Mouse (Mus musculus) neural tube, embryonic 10.5 days (tissue): ENCODE measurements around the gene Gnpat.
A peak's percentile ranks its signal among the peaks of the same experiment; 100 is the strongest.

Experiments used
- DNase-seq: peaks from one replicate; pipeline ENCODE4 v3.0.0-alpha.2; 2017; ENCODE audit warnings: low spot score; ENCODE audit errors: extremely low spot score

The Gnpat gene

GRCm38 (mm10) chr8:124862321-124863162 lies at the start of gene Gnpat, which contains the start of gene 2810004N23Rik:
TSS of gene Gnpat (plus strand) at chr8:124863033.
TSS of gene 2810004N23Rik (minus strand) at chr8:124863120.
- peak; percentile 98 for DNase-seq

DNA sequence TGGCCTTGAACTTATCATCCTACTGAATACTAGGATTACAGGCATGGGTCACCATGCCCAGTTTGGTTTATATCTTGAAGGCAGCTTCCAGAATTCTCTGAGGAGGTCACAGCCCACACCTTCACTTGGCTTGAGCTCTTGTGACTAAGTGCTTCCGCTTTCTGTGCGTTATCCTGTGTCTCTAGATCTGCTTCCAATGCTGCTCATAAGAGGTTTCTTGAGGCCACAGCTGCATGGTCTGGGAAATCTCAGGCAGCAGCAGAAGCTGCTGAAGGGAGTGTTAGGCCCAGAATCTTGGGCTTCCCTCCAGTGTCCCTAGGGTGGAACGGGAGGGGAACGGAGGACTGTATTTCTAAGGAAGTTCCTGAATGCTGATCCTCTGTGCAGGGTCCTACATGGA lies 49.5 kb upstream of the Gnpat start:
- no peak for DNase-seq

- DNase-seq, result no peak
Measured at GRCm38 (mm10) chr8:124815870-124816269, 47.0 kb upstream of the Gnpat start.

GRCm38 (mm10) chr8:124816866-124817265 lies 46.0 kb upstream of the Gnpat start:
- no peak for DNase-seq

DNA sequence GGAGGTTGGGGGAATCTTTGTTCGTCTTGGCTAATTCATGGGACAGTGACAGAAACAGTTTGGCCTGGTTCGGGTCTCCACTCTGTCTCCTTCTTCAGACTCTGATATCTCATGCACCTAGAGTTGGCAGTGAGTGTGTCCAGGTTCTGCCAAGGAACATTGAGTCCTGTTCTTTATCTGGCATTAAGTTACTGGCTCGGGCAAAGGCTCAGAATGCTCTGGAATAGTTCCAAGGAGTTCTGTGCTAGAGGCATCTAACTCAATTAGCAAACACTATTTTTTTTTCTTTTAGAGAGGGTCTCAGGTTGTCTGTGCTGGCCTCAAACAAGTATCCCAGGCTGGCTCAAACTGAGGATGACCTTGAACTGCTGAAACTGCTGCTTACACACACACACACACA lies 45.5 kb upstream of the Gnpat start:
- no peak for DNase-seq

DNA sequence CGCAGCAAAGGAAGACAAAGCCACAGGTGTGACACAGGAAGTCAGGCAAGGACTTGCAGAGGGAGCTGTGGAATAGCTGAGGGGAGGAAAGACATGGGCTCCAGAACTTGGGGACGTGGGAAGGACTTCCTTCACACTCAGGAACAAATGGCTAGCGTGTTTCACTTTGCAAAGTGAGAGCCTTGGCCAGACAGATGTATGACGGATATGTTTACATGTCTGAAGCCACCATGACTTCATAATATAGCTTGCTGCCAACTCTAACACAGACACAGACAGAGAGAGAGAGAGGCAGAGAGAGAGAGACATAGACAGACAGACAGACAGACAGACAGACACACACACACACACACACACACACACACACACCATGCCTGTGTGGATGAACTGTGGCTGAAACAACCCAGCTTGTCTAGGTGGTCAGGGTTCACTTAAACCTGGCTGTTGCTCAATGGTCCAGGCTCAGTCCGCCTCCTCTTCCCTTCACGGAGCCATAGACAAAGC lies 43.2 kb upstream of the Gnpat start:
- no peak for DNase-seq

- DNase-seq, result no peak
Measured at GRCm38 (mm10) chr8:124820125-124820524, 42.7 kb upstream of the Gnpat start.

- DNase-seq, result no peak
Measured at GRCm38 (mm10) chr8:124823497-124823896, 39.3 kb upstream of the Gnpat start.

- no peak for DNase-seq
Measured at GRCm38 (mm10) chr8:124826658-124827057, 36.2 kb upstream of the Gnpat start.

DNA sequence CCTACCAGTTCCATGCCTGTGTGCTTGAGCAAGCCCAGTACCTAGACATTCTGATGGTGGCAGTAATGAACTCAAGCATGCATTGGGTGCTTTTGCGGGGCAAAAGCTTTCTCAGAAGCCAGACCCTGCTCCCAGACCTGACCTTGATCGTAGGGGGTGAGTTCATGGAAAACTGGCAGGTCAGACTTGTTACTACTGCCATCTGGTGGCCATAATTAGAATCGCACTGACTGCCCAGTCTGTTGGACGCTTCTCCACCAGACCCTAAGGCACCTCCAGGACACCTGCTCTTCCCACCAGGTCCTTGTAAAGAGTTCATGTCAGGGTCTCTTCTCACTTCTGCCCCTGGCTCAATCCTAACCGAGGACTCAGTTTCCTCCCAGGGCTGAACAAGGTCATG lies 35.4 kb upstream of the Gnpat start:
- DNase-seq, result peak; percentile 67

- DNase-seq, result no peak
Measured at GRCm38 (mm10) chr8:124828561-124829240, 34.1 kb upstream of the Gnpat start.

- DNase-seq, result no peak
Measured at GRCm38 (mm10) chr8:124830050-124830449, 32.8 kb upstream of the Gnpat start.

DNA sequence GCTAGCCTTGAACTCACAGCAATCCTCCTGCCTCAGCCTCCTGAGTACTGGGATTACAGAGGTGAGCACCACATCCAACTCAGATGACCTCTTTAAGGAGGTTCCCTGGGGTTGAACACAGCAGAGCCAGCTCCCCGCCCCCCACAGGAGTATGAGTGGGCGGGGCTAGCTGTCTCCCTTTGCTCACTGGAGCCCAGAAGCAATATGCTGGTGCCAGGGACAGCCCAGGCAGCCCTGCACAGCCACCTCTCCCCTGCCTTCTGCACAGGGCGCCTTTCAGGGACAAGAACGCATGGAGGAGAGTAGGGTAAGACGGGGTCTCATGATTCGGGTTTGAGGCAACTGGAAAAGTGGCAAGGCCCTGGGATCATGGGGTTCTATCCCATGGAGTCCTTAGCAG lies 31.3 kb upstream of the Gnpat start:
- DNase-seq, result no peak

DNA sequence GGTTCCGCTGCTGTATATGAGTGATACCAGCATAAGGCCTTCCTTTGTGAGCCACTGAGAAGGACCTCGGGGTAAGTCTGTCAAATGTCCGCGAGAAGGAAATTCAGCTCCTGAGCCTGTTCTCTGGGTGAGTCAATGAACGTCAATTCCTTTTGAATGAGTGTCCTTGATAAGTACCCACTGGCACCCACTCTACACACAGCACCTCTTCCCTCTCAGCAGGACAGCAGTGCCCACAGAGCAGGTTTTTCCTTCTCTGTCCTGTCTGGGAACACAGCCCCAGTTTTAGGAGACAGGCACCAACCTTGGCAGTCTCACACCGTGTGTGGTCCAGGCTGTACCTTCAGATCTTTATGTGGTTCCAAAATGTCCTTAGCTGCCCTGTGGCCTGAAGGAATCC lies 30.9 kb upstream of the Gnpat start:
- no peak for DNase-seq

GRCm38 (mm10) chr8:124833430-124834205 lies 29.2 kb upstream of the Gnpat start:
- DNase-seq, result no peak

DNA sequence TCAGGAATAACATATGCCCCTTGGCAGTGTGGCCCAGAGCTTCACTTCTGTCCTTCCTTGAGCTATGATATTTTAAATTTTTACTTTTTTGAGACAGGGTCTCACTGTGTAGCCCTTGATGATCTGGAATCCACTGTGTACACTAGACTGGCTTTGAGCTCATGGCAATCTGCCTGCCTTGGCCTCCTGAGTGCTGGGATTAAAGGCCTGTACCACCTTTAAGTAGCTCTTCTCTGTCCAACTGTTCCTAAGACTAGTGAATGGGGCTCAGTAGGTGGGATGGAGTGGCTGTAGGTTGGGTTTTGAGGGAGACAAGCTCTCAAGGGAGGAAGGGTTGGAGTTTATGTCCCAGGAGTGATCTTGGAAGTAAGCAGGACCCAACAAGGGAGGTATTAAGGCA lies 27.0 kb upstream of the Gnpat start:
- no peak for DNase-seq

GRCm38 (mm10) chr8:124836273-124836672 lies 26.6 kb upstream of the Gnpat start:
- DNase-seq, result no peak

DNA sequence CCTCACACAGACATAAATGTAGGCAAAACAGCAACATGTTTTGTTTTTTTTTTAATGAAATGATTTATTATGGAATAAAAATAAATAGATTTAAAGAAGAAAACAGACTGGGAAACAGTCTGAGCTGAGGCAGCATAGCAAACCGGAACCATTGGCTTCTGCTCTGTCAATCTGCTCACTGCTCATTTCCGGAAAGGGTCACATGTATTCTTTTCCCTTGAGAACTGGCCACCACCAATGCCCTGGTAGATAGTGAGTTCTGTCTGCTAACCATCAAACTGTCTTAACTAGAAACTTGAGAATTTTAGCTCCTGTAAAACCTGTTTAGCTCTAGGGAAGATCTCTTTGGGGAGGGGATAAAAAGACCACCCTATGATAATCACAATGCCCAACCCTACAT lies 25.9 kb upstream of the Gnpat start:
- DNase-seq, result no peak

DNA sequence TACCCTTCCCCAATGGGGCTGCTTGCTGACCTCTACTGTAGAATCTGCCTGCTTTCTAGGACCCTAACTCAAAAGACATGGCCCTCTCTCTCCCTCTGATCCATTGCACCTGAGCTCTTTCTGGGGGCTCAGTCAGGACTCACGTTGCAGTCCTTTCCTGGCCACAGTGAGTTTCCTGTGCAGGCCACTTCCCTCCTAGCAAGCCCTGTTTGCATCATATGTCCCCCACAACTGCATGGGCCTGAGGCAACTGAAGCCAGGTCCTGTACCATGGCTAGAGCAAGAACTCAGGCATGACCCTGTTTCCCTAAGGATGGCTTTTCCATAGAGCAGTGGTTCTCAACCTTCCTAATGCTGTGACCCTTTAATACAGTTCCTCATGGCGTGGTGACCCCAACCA lies 24.9 kb upstream of the Gnpat start:
- no peak for DNase-seq

GRCm38 (mm10) chr8:124839371-124839770 lies 23.5 kb upstream of the Gnpat start:
- DNase-seq, result no peak

GRCm38 (mm10) chr8:124840900-124841299 lies 21.9 kb upstream of the Gnpat start:
- DNase-seq, result no peak

DNA sequence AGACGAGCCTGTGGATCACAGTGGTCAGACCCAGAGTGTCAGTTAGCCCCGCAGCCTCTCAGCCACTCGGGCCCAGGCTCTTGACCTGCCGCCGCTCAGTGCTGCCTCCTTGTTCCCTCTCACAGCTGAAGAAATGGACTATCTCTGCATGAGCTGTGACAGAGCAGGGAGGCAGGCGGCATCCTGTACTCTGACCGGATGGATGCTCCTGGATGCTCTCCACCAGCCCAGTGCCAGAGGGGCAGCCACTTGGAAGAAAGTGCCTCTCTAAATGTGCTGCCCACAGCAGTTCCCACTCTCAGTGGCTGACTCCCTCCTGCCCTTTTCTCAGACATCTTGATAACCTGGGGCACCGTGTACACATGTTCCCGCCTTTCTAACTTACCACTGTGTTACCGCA lies 21.1 kb upstream of the Gnpat start:
- no peak for DNase-seq
